Mouse (Mus musculus) CD8-positive naive resting alpha-beta T cell, adult 2 months (primary cell): ENCODE results near the gene Mageb5.
"Not testable (repeated sequence)": the region's sequence is repeated elsewhere in the genome, so short reads cannot be mapped to it uniquely, and the experiment has no call there.

Experiments used
- DNase-seq, 2 experiments: peaks; one replicate each; pipeline ENCODE4 v3.0.0; 2022; ENCODE audit warnings: low read depth in 2 of 2, low spot score in 2 of 2

The Mageb5 gene

GRCm38 (mm10) chrX:91782918-91783317 is at the start of gene Mageb5:
TSS of gene Mageb5 (minus strand) at chrX:91783018.
- DNase-seq = not testable (repeated sequence)

- not testable (repeated sequence) for DNase-seq
Measured at GRCm38 (mm10) chrX:91759591-91760226, 23.1 kb downstream of the Mageb5 start.
